In the genomic region with DNA sequence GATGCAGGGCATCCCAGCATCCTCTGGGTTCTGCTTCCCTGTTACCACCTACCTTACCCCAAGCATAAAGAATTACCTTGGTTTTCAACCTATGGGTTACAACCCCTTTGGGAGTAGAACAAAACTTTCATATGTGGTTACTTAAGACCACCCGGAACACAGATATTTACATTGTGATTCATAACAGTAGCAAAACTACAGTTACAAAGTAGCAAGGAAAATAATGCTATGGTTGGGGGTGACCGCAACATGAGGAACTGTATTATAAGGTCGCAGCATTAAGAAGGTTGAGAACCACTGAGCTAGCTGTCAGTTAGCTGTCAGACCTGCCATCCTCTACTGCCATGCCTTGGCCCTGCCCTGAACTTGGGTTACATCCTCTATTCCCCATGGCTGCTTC, we compare ENCODE assay signal across 10 mouse cellular contexts. TPM values are rescaled to one million over a fixed set of nuclear protein-coding genes. Genes with fewer than 3 reads are reported as not detected.
DNase-seq lines count a peak whose midpoint lies in the region; ATAC-seq and TF ChIP-seq lines count a peak whose summit lies in the region.
"Had no signal": no experiment of that assay in that cellular context is flagged by ENCODE, and none has a peak within 500 bp of the region (broad histone marks: within the 10 kb centered on the region; RNA-seq: fewer than 3 reads in every experiment).

No protein-coding gene starts in this region.

- ATAC-seq in embryonic facial prominence, embryonic 15.5 days (ENCODE audit: insufficient number of reproducible peaks, low FRiP score, low TSS enrichment, low read depth): no peak
- ATAC-seq in hindbrain, embryonic 12.5 days (ENCODE audit: low FRiP score): no peak
- ATAC-seq in midbrain, postnatal 0 days (ENCODE audit: low FRiP score): no peak

- H3K36me3 ChIP-seq in embryonic facial prominence, embryonic 15.5 days: peaks cover 25% of the 10 kb centered on the region
- H3K36me3 ChIP-seq in hindbrain, embryonic 12.5 days: peaks cover 28% of the 10 kb centered on the region
- H3K36me3 ChIP-seq in midbrain, postnatal 0 days (ENCODE audit: insufficient read depth, low read length): peaks cover 13% of the 10 kb centered on the region

- no peak for TF ChIP-seq CTCF in layer of hippocampus, adult 2 months (conservative IDR thresholded peaks at IDR 0.05)
- TF ChIP-seq CTCF in midbrain, postnatal 0 days (IDR thresholded peaks at IDR 0.05): no peak

- H3K27ac ChIP-seq in layer of hippocampus, adult 2 months: peak overlapping the region; percentile 48; the same call in 1 of the 2 replicates
- 0 out of 2 replicates have a peak overlapping the region, but pooled peaks have one; percentile 7 for H3K27ac ChIP-seq in embryonic facial prominence, embryonic 15.5 days (replicated peaks)
- H3K27ac ChIP-seq in hindbrain, embryonic 12.5 days: no peak overlapping the region
- H3K27ac ChIP-seq in midbrain, postnatal 0 days (ENCODE audit: low read depth, low read length): no peak overlapping the region

- WGBS in embryonic facial prominence, embryonic 15.5 days: 83% methylated on average over 3 of the region's 3 CpGs
- WGBS in hindbrain, embryonic 12.5 days: 96% methylated on average over 3 of the region's 3 CpGs
- WGBS in midbrain, postnatal 0 days: 94% methylated on average over 3 of the region's 3 CpGs

- H3K9ac ChIP-seq in embryonic facial prominence, embryonic 15.5 days: no peak overlapping the region
- H3K9ac ChIP-seq in hindbrain, embryonic 12.5 days: no peak overlapping the region
- H3K9ac ChIP-seq in midbrain, postnatal 0 days (replicated peaks; ENCODE audit: low read length, poor library complexity, severe bottlenecking): no peak overlapping the region

- H3K27me3 ChIP-seq in embryonic facial prominence, embryonic 15.5 days: no peaks in the 10 kb centered on the region
- H3K27me3 ChIP-seq in hindbrain, embryonic 12.5 days: no peaks in the 10 kb centered on the region
- H3K27me3 ChIP-seq in midbrain, postnatal 0 days (ENCODE audit: insufficient read depth, low read length): no peaks in the 10 kb centered on the region

- DNase-seq in layer of hippocampus, adult 2 months (ENCODE audit: low spot score in 2 of 2): no peak
- no peak for DNase-seq in layer of hippocampus, adult 9-11 months
- no peak for DNase-seq in midbrain, postnatal 0 days (ENCODE audit: low spot score)
- DNase-seq in urinary bladder, postnatal 25 days (ENCODE audit: low spot score): no peak
- DNase-seq in frontal cortex, postnatal 25 days (ENCODE audit: low spot score in 2 of 2): no peak
- DNase-seq: adrenal gland, adult 2 months; cerebellum, postnatal 14 days had no signal

- H3K4me3 ChIP-seq in layer of hippocampus, adult 2 months: no peak overlapping the region
- H3K4me3 ChIP-seq in embryonic facial prominence, embryonic 15.5 days (replicated peaks): no peak overlapping the region
- peak overlapping the region; percentile 80; the same call in 1 of the 2 replicates for H3K4me3 ChIP-seq in hindbrain, embryonic 12.5 days
- H3K4me3 ChIP-seq in midbrain, postnatal 0 days (ENCODE audit: low read depth, low read length): no peak overlapping the region

- peaks cover 60% of the 10 kb centered on the region for H3K4me1 ChIP-seq in embryonic facial prominence, embryonic 15.5 days
- peaks cover 64% of the 10 kb centered on the region for H3K4me1 ChIP-seq in hindbrain, embryonic 12.5 days
- H3K4me1 ChIP-seq in midbrain, postnatal 0 days (ENCODE audit: insufficient read depth, low read length): peaks cover 24% of the 10 kb centered on the region

- H3K4me2 ChIP-seq in embryonic facial prominence, embryonic 15.5 days (replicated peaks): peak overlapping the region; percentile 67; the same call in 1 of the 2 replicates
- peak overlapping the region; percentile 87 for H3K4me2 ChIP-seq in hindbrain, embryonic 12.5 days (replicated peaks)
- H3K4me2 ChIP-seq in midbrain, postnatal 0 days (ENCODE audit: low read depth, low read length, poor library complexity, severe bottlenecking): peak overlapping the region; percentile 82; the same call in 1 of the 2 replicates

- no peaks in the 10 kb centered on the region for H3K9me3 ChIP-seq in embryonic facial prominence, embryonic 15.5 days (replicated peaks)
- no peaks in the 10 kb centered on the region for H3K9me3 ChIP-seq in hindbrain, embryonic 12.5 days (replicated peaks)
- no peaks in the 10 kb centered on the region for H3K9me3 ChIP-seq in midbrain, postnatal 0 days (ENCODE audit: low read length)
- H3K9me3 ChIP-seq: G1E had no signal

RNA-seq across cellular contexts. Expression of gene Litaf, which starts 2.7 kb away (rescaled TPM):
- total RNA-seq in layer of hippocampus, adult 2 months (2021): 10 to 100 TPM; 14.1 to 14.5 TPM
- polyA plus RNA-seq in embryonic facial prominence, embryonic 15.5 days (2015; fragmentation: Nextera tagmentation; extraction: Ambion mirVana): 107 and 110 TPM in 2 replicates
- 59.7 and 65.3 TPM in 2 replicates for polyA plus RNA-seq in hindbrain, embryonic 12.5 days (2016; fragmentation: Nextera tagmentation; extraction: Ambion mirVana)
- total RNA-seq in midbrain, postnatal 0 days (2014; rRNA removed): 19.0 and 22.4 TPM in 2 replicates
- polyA plus RNA-seq in midbrain, postnatal 0 days (2015; fragmentation: Nextera tagmentation; extraction: Ambion mirVana): 20.5 and 20.7 TPM in 2 replicates

RNA-seq across cellular contexts. Expression of gene Snn, which starts 7.9 kb away (rescaled TPM):
- 100 to 1,000 TPM; 171 TPM for total RNA-seq in layer of hippocampus, adult 2 months (2021)
- 43.4 and 44.4 TPM in 2 replicates for polyA plus RNA-seq in embryonic facial prominence, embryonic 15.5 days (2015; fragmentation: Nextera tagmentation; extraction: Ambion mirVana)
- 103 and 109 TPM in 2 replicates for polyA plus RNA-seq in hindbrain, embryonic 12.5 days (2016; fragmentation: Nextera tagmentation; extraction: Ambion mirVana)
- 241 and 278 TPM in 2 replicates for total RNA-seq in midbrain, postnatal 0 days (2014; rRNA removed)
- 122 and 130 TPM in 2 replicates for polyA plus RNA-seq in midbrain, postnatal 0 days (2015; fragmentation: Nextera tagmentation; extraction: Ambion mirVana)

Comparison
In these comparisons a context has a peak if more than half of its experiments do, and no peak if none do; other contexts are left out.
1. H3K27ac ChIP-seq: peak in layer of hippocampus, adult 2 months (single experiment) and embryonic facial prominence, embryonic 15.5 days (single experiment); none in hindbrain, embryonic 12.5 days (single experiment) and midbrain, postnatal 0 days (single experiment).
2. Peak in every context shown above with its lines, with median percentiles within 50 percentile points of each other: H3K4me2 ChIP-seq.